In genomic region chr4:106121306-106121705, GRCm38 (mm10) we compare ENCODE assay signal across 29 mouse cellular contexts.
"Had no signal": no experiment of that assay in that cellular context is flagged by ENCODE, and none has a peak within 500 bp of the region (broad histone marks: within the 10 kb centered on the region; RNA-seq: fewer than 3 reads in every experiment).

No protein-coding gene starts in this region.

- H3K36me3 ChIP-seq: limb, embryonic 10.5 days; limb, embryonic 12.5 days; limb, embryonic 13.5 days; limb, embryonic 15.5 days; liver, embryonic 12.5 days; liver, embryonic 13.5 days; liver, embryonic 15.5 days; lung, embryonic 15.5 days; midbrain, embryonic 10.5 days; midbrain, embryonic 12.5 days; midbrain, embryonic 13.5 days; midbrain, embryonic 15.5 days; neural tube, embryonic 12.5 days had no signal

- H3K27ac ChIP-seq: left cerebral cortex, adult 2 months; limb, embryonic 10.5 days; limb, embryonic 12.5 days; limb, embryonic 13.5 days; limb, embryonic 15.5 days; liver, embryonic 12.5 days; liver, embryonic 13.5 days; liver, embryonic 14.5 days; liver, embryonic 15.5 days; lung, embryonic 15.5 days; macrophage; midbrain, embryonic 10.5 days; midbrain, embryonic 12.5 days; midbrain, embryonic 13.5 days; midbrain, embryonic 15.5 days; neural tube, embryonic 12.5 days had no signal

- H3K4me1 ChIP-seq: limb, embryonic 12.5 days; limb, embryonic 13.5 days; limb, embryonic 15.5 days; liver, embryonic 12.5 days; liver, embryonic 13.5 days; liver, embryonic 15.5 days; midbrain, embryonic 12.5 days; midbrain, embryonic 13.5 days; midbrain, embryonic 15.5 days; neural tube, embryonic 12.5 days had no signal

- DNase-seq: left cerebral cortex, postnatal 4 days; liver, embryonic 13.5 days; lung, adult 18-20 months; lung, adult 2 months; lung, embryonic 14.5 days; lung, postnatal 10 days; lung, postnatal 14 days; lung, postnatal 4 days; midbrain, embryonic 14.5 days had no signal

- H3K4me3 ChIP-seq: left cerebral cortex, adult 2 months; limb, embryonic 10.5 days; limb, embryonic 12.5 days; limb, embryonic 13.5 days; limb, embryonic 15.5 days; liver, embryonic 12.5 days; liver, embryonic 13.5 days; liver, embryonic 15.5 days; lung, embryonic 15.5 days; megakaryocyte, embryonic 14.5 days; midbrain, embryonic 10.5 days; midbrain, embryonic 12.5 days; midbrain, embryonic 13.5 days; midbrain, embryonic 15.5 days; myocyte; neural tube, embryonic 12.5 days had no signal

- ATAC-seq: liver, embryonic 12.5 days; midbrain, embryonic 13.5 days; midbrain, embryonic 15.5 days; midbrain, embryonic 16.5 days had no signal

- H3K4me2 ChIP-seq: limb, embryonic 12.5 days; limb, embryonic 13.5 days; limb, embryonic 15.5 days; liver, embryonic 11.5 days; liver, embryonic 12.5 days; liver, embryonic 13.5 days; liver, embryonic 15.5 days; lung, embryonic 14.5 days; lung, embryonic 15.5 days; midbrain, embryonic 11.5 days; midbrain, embryonic 12.5 days; midbrain, embryonic 13.5 days; midbrain, embryonic 15.5 days; neural tube, embryonic 12.5 days had no signal

- H3K27me3 ChIP-seq: limb, embryonic 12.5 days; limb, embryonic 13.5 days; limb, embryonic 15.5 days; liver, embryonic 12.5 days; liver, embryonic 13.5 days; liver, embryonic 15.5 days; lung, embryonic 15.5 days; midbrain, embryonic 12.5 days; midbrain, embryonic 13.5 days; midbrain, embryonic 15.5 days; neural tube, embryonic 12.5 days had no signal

- H3K9me3 ChIP-seq: limb, embryonic 10.5 days; limb, embryonic 12.5 days; limb, embryonic 13.5 days; limb, embryonic 15.5 days; liver, embryonic 12.5 days; liver, embryonic 13.5 days; liver, embryonic 15.5 days; lung, embryonic 15.5 days; midbrain, embryonic 10.5 days; midbrain, embryonic 12.5 days; midbrain, embryonic 13.5 days; midbrain, embryonic 15.5 days; neural tube, embryonic 12.5 days had no signal

- H3K9ac ChIP-seq: limb, embryonic 12.5 days; limb, embryonic 13.5 days; limb, embryonic 15.5 days; liver, embryonic 12.5 days; liver, embryonic 13.5 days; liver, embryonic 14.5 days; liver, embryonic 15.5 days; lung, embryonic 14.5 days; lung, embryonic 15.5 days; midbrain, embryonic 12.5 days; midbrain, embryonic 13.5 days; midbrain, embryonic 15.5 days; neural tube, embryonic 12.5 days had no signal
